In the genomic region with DNA sequence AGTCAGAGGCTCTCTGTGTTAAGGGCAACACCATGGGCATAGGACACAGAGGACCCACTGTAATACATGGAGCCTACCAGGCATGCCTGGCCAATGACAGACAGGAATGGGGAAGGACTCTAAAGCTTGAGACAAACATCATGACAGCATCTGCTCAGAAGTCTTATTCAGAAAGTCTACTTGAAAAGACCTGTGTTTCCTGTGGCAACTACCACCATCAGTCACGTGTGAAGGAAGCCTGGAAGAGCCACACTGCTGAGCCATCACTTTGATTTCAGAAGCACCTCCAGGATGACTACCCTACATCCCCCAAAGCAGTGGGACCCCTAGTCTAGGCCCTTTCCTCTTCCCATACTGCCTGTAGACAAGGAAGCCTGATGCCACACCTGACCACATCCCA, we compare ENCODE assay signal across 13 mouse cellular contexts.
"Had no signal": no experiment of that assay in that cellular context is flagged by ENCODE, and none has a peak within 500 bp of the region (broad histone marks: within the 10 kb centered on the region; RNA-seq: fewer than 3 reads in every experiment).

No protein-coding gene starts in this region.

- H3K9ac ChIP-seq: liver, embryonic 15.5 days had no signal

- ATAC-seq: lung, postnatal 0 days had no signal

- H3K27ac ChIP-seq: limb, embryonic 10.5 days; liver, embryonic 15.5 days had no signal

- H3K36me3 ChIP-seq: limb, embryonic 10.5 days; liver, embryonic 15.5 days had no signal

- H3K4me1 ChIP-seq: liver, embryonic 15.5 days had no signal

- H3K27me3 ChIP-seq: liver, embryonic 15.5 days had no signal

- DNase-seq: kidney, adult 18-20 months; kidney, postnatal 10 days; kidney, postnatal 4 days; lung, adult 2 months; lung, postnatal 36 days; midbrain, embryonic 14.5 days; right cerebral cortex, adult 18-20 months; thymus, postnatal 25 days had no signal

- H3K4me2 ChIP-seq: liver, embryonic 11.5 days; liver, embryonic 15.5 days had no signal

- H3K4me3 ChIP-seq: left cerebral cortex, adult 2 months; limb, embryonic 10.5 days; liver, embryonic 15.5 days had no signal

- H3K9me3 ChIP-seq: limb, embryonic 10.5 days; liver, embryonic 15.5 days had no signal
